Mouse (Mus musculus) liver, embryonic 14 days (tissue): ENCODE results near the gene Gm45208. TPM values are rescaled to one million over a fixed set of nuclear protein-coding genes. Genes with fewer than 3 reads are reported as not detected.

Experiments used
- polyA plus RNA-seq: library from polyadenylated mRNA; depleted of rRNA; stranded (reverse); fragments of >200 nt; gene quantifications from 2 replicates; pipeline ENCODE4 v1.2.3, GENCODE M21; 2012; rRNA removed

Gene Gm45208
- 0.12 and 0.20 TPM in 2 replicates for polyA plus RNA-seq

DNA sequence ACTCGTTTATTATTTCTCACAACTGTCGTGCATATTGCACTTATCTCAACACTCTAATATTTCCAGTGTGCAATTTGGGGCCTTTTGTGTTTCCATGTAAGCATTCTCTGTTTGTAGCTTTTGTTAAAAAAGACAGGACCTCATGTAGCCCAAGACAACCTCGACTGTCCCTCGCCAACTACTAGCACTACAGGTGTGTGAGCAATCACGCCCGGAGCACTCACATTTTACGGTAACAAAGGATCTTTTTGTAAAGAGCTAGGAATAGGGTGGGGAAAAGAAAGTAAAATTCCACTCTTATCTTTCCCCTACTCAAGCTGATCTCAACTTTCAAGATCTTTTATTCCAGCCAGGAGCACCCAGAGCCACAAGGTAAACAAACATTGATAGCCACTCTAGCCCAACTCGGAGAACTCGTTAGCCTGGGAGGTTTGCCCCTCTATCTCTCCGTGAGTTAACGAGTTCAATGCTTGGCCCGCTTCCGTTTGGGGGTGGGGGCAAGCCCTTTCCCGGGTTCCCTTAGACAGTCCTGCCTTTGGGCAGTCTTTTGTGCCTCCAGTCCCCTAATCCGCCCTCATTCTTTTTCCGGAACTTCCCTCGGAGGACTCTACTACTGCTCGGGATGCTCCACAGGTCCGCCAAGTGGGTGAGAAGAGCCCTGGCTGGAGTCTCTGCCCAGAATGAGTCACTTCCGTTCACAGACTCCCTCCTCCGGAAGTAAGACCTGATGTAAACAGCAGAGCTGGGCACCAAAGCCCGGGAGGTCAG lies at the start of gene Gm45208:
Gm45208 (plus strand) TSS at position 732 of the 768 bp plus-strand sequence.

DNA sequence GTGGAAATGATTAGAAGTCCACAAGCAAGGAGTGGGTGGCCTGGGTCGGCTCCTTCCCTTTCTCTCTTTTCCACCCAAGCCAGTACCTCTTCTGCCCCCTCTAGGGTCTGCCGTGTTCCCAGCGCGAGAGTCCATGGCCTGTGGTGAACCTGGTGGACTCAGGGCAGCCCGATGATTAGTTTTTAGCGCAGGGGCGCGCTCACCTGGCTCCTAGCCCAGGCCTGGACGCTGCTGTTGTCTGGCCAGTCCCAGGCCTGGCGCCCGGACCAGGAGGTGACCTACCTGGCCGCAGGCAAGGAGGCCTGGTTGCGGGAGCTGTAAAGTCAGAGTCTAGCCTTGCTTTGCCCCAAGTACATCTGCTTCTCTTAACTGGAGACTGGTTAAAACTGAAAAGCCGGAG lies 41.2 kb upstream of the Gm45208 start, which contains the start of gene Magix:
Magix (minus strand) TSS at position 388 of the 400 bp plus-strand sequence.

DNA sequence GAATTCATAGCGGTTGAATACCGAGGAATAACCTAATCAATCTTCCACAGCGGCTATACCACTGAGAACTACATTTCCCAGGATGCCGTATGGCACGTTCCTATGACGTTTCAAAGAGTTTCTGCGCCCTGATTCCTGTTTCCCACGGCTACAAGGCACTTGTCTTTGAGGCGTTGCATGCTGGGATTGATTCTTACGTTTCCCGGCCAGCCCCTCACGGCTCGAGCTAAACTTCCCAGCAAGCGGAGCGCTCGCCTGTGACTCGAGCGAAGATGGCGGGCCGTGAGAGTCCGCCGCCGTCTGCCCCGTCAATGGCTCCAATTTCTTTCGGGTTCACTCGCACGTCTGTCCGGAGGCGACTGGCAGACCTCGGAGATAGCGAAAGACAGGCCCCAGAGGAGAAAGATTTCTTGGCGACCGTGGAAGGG lies 25.1 kb upstream of the Gm45208 start, which contains the start of gene Gpkow:
Gpkow (plus strand) TSS at position 178 of the 428 bp plus-strand sequence.

DNA sequence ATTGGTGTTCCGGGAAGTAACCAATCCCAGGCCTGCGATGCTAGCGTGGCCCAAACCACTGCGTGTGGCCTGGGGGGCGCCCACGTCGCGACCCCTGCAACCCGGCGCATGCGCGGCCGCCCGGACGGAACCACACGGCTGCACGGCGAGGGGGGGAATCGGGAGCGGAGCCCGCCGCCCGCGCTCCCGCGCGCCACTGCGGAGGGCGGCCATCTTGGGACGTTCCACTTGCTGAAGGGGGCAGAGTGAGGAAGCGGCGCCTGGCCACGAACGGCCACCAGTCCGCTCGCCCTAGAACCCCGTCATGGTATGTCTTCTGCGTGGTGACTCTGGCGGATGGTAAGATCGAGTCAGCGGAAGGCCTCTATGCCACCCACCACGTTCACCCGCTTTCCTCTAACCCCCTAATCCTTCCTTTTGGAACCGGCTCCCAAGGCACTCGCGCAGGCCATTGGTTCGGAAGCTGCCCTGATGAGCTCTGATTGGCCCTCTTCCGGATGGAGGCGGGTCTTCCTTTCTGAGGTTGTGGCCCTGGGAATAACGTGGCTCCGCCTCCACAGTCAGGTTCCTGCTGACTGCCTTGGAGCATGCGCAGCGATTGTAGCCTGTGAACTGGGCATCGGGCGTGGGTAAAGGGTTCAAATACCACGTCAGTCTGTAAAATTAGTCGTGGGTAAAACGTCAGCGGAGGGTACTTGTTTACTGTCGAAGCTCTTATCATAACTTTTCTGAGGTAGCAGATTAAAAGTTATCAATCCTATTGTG lies 7.7 kb upstream of the Gm45208 start, which contains the start of gene Wdr45:
Wdr45 (plus strand) TSS at position 199 of the 765 bp plus-strand sequence.

DNA sequence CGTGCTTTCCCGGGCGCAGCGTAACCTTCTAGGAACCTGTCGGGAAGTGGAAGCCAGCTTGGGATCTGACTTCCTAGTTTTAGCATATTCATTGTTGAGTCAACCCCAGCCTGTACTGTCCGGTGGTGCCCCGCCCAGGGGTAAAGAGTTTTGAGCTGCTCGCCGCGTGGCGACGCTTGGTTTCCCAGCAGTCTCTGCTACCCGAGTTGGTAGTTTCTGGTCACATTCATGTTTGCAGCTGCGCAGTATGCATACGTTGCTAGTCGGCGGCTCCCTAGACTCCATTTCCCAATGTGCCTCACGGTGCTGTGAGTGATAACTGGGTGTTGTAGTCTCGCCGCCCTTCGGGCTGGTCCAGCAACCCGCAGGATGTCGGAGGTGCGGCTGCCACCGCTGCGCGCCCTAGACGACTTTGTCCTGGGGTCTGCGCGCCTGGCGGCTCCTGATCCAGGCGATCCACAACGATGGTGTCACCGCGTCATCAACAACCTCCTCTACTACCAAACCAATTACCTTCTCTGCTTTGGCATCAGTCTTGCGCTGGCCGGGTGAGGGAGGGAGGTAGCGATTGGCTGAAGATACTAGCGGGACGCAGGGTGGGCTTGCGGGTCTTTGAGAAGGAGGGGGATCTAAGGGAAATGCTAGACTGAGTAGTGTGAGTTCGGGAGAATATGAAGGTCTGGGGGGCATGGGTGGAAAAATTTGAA lies 6.3 kb downstream of the Gm45208 start, which contains the start of gene Praf2:
Praf2 (plus strand) TSS at position 225 of the 707 bp plus-strand sequence.

DNA sequence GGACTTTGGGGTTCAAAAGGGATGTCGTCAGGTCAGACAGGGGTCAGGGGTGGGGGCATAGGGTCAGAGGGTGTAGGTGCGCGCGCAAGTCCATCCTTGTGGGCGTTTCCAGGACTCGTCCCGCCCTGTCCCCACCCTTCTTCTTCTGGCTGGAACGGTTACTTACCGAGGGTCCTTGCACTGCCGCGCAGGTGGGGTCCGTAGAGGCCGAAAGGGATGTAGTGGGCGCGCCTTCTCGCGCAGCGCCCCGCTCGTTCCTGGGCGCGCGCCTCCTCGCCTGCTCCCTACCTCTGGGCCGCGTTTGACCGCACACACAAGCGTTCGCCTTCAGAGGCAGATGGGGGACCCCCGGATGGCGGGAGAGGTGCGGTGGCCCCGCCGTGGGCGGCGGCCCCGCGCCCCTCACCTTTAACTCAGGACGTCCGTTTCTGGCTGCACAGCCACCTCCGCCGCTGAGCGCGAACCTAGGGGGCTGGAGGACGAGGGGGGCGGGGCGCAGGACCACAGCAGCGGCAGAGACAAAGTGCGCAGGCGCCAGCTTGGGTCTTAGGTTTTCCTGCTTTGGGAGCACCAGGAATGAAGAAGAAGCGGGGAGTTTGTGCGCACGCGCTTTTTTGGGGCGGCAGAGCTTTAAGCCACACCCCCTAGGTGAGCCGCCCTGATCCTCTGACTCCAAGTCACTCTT lies 28.5 kb downstream of the Gm45208 start, which contains the start of gene Ccdc120:
Ccdc120 (minus strand) TSS at position 474 of the 685 bp plus-strand sequence.

DNA sequence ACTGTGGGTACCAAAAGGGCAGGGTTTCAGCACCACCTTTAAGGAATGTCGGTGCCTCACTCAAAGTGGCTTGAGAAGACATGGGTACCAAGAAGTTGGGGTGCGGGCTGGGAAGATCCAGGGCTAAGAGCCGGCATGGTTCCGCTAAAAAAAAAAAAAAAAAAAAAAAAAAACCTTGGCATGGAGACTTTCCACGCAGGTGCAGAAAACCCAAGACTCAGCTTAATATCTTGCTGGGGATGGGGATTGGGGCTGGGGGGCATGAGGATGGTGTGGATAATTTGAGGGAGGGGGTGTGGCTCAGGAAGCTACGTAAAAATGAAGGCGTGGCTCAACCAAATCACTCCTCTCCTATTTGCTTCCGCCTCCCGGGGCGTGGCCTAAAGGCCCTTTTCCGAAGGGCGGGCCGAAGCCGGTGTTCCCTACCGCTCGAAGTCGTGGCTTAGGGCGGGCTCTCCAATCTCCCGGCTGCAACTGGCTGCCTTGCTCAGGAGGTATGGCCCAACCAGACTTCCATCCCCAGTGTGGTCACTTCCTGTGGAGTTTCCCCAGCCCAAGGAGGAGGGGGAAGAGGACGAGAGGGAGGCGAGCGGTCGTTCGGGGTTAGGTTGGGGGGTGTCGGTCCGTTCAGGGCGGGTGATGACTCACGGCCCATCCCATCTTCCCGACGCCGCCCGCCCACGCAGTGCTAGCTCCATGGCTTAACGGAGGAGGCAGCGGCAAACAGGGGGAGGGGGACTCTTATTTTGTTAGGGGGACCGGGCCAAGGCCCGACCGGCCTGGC lies 40.3 kb downstream of the Gm45208 start, which contains the start of gene Tfe3:
Tfe3 (plus strand) TSS at position 424 of the 784 bp plus-strand sequence.

Other genes with a start within 250 kb of the Gm45208 start
- gene Foxp3, start 148.6 kb upstream of the Gm45208 start, polyA plus RNA-seq = not detected in 2 replicates
- gene Ppp1r3f, start 148.0 kb upstream of the Gm45208 start, polyA plus RNA-seq = 0.34 and 0.36 TPM in 2 replicates
- 7.7 and 9.4 TPM in 2 replicates for gene Ccdc22, start 116.7 kb upstream of the Gm45208 start, polyA plus RNA-seq
- gene Cacna1f, start 115.2 kb upstream of the Gm45208 start, polyA plus RNA-seq = 0.03 and 0.05 TPM in 2 replicates
- 0.44 and 0.45 TPM in 2 replicates for gene Syp, start 83.8 kb upstream of the Gm45208 start, polyA plus RNA-seq
- gene Prickle3, start 65.0 kb upstream of the Gm45208 start, polyA plus RNA-seq = 1.2 and 1.3 TPM in 2 replicates
- gene Plp2, start 50.9 kb upstream of the Gm45208 start, polyA plus RNA-seq = 24.8 and 27.6 TPM in 2 replicates
- 0.03 and 0.07 TPM in 2 replicates for gene Magix, start 41.0 kb upstream of the Gm45208 start, polyA plus RNA-seq
- 7.1 and 8.1 TPM in 2 replicates for gene Gpkow, start 25.1 kb upstream of the Gm45208 start, polyA plus RNA-seq
- 12.3 and 12.8 TPM in 2 replicates for gene Wdr45, start 7.9 kb upstream of the Gm45208 start, polyA plus RNA-seq
- gene Praf2, start 6.2 kb downstream of the Gm45208 start, polyA plus RNA-seq = 3.9 and 4.5 TPM in 2 replicates
- gene Ccdc120, start 28.7 kb downstream of the Gm45208 start, polyA plus RNA-seq = 1.3 TPM in 2 replicates
- 3.6 and 5.0 TPM in 2 replicates for gene Tfe3, start 40.3 kb downstream of the Gm45208 start, polyA plus RNA-seq
- gene Gripap1, start 67.5 kb downstream of the Gm45208 start, polyA plus RNA-seq = 30.3 and 32.3 TPM in 2 replicates
- gene Kcnd1, start 100.0 kb downstream of the Gm45208 start, polyA plus RNA-seq = 0.31 and 0.43 TPM in 2 replicates
- 24.6 and 36.1 TPM in 2 replicates for gene Otud5, start 119.1 kb downstream of the Gm45208 start, polyA plus RNA-seq
- 2.7 and 3.1 TPM in 2 replicates for gene Pim2, start 156.0 kb downstream of the Gm45208 start, polyA plus RNA-seq
- gene Slc35a2, start 161.8 kb downstream of the Gm45208 start, polyA plus RNA-seq = 12.3 and 14.3 TPM in 2 replicates
- 48.7 and 50.7 TPM in 2 replicates for gene Pqbp1, start 177.0 kb downstream of the Gm45208 start, polyA plus RNA-seq
- gene Timm17b, start 177.1 kb downstream of the Gm45208 start, polyA plus RNA-seq = 17.0 and 19.4 TPM in 2 replicates
- gene Gm10491, start 185.6 kb downstream of the Gm45208 start, polyA plus RNA-seq = not detected in 2 replicates
- not detected in 2 replicates for gene Gm10490, start 187.3 kb downstream of the Gm45208 start, polyA plus RNA-seq
- gene Pcsk1n, start 197.6 kb downstream of the Gm45208 start, polyA plus RNA-seq = 0.01 and 0.02 TPM in 2 replicates
- gene Eras, start 206.4 kb downstream of the Gm45208 start, polyA plus RNA-seq = not detected in 2 replicates
- gene Hdac6, start 225.6 kb downstream of the Gm45208 start, polyA plus RNA-seq = 10.6 and 11.4 TPM in 2 replicates